Mouse (Mus musculus) hematopoietic multipotent progenitor cell, adult 10-12 weeks (in vitro differentiated cells): Measurements from ENCODE around the gene Ccdc38. TPM values are rescaled to one million over a fixed set of nuclear protein-coding genes. Genes with fewer than 3 reads are reported as not detected.

Experiments
- polyA plus RNA-seq: library from polyadenylated mRNA; stranded (reverse); fragments of >175 nt; gene quantifications from 2 replicates; pipeline ENCODE4 v1.2.3, GENCODE M21; 2012; ENCODE audit warnings: low replicate concordance

The Ccdc38 gene
- polyA plus RNA-seq = 0.03 and 0.11 TPM in 2 replicates

GRCm38 (mm10) chr10:93540431-93541210 lies at the start of gene Ccdc38:
Gene Ccdc38, plus strand, starts transcription at chr10:93540632.

GRCm38 (mm10) chr10:93539775-93540430 lies 529 bp upstream of the Ccdc38 start, which contains the start of gene Amdhd1:
Gene Amdhd1, minus strand, starts transcription at chr10:93540033.

GRCm38 (mm10) chr10:93589281-93589848 lies 48.9 kb downstream of the Ccdc38 start, which contains the start of gene Snrpf:
Gene Snrpf, minus strand, starts transcription at chr10:93589706.

Other genes starting within 250 kb of the Ccdc38 start
- 57.6 and 69.6 TPM in 2 replicates for gene Elk3, start 229.5 kb upstream of the Ccdc38 start, polyA plus RNA-seq
- gene Lta4h, start 87.2 kb upstream of the Ccdc38 start, polyA plus RNA-seq = 52.3 and 76.2 TPM in 2 replicates
- gene Hal, start 51.9 kb upstream of the Ccdc38 start, polyA plus RNA-seq = 0.17 and 1.1 TPM in 2 replicates
- 0.18 and 0.63 TPM in 2 replicates for gene Amdhd1, start 599 bp upstream of the Ccdc38 start, polyA plus RNA-seq
- gene Snrpf, start 49.1 kb downstream of the Ccdc38 start, polyA plus RNA-seq = 41.1 and 42.7 TPM in 2 replicates
- gene Ntn4, start 100.0 kb downstream of the Ccdc38 start, polyA plus RNA-seq = 0.89 and 1.3 TPM in 2 replicates